In the genomic region with DNA sequence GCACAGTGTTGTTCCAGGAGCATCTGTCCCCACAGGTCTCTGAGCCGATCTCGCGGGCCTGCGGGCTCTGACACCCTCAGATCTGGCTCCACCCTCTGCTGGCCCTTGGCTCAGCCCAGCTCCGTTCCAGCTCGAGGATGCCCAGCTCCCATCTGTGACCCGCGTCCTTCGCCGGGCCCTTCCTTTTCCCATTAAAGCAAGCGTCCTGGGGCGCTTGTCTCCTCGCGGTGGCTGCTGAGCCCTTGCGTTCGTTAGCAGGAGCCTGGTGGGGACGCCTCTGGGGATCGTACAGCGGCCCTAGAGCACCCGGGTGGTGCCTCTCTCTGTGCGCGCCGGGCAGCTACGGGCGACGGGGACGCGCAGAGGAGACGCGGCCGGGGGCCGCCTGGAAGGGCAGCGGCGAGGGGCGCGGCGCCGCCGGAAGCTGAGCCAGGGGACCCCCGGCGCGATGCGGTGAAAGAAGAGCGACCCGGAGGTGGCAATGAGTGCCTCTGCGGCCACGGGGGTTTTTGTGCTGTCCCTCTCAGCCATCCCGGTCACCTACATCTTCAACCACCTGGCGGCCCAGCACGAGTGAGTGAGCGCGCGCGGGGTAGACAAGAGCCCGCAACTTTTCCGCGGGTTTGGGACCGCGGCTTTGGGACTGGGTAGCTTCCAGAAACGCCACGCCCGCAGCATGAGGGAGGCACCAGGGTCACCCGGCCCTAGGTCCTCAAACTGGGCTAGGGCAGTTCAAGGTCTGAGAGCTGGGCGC, we compare ENCODE assay signal across 8 mouse cellular contexts. TPM values are rescaled to one million over a fixed set of nuclear protein-coding genes. Genes with fewer than 3 reads are reported as not detected.
DNase-seq lines count a peak whose midpoint lies in the region; ATAC-seq and TF ChIP-seq lines count a peak whose summit lies in the region.

A gene (plus strand): TSS at position 34 of the 754 bp plus-strand sequence.

- peak within 1 kb of the TSS; percentile 12 to 43; a peak in 2 of 4 replicates for H3K4me3 ChIP-seq in MEL (ENCODE audit: control insufficient read depth in 1 of 2, insufficient read depth in 1 of 2, low read depth in 2 of 2, low read length in 2 of 2)
- peak within 1 kb of the TSS; percentile 68 for H3K4me3 ChIP-seq in embryonic facial prominence, embryonic 13.5 days
- H3K4me3 ChIP-seq in heart, postnatal 0 days (ENCODE audit: low read depth, low read length), result peak within 1 kb of the TSS; percentile 70

- H3K27ac ChIP-seq in MEL (ENCODE audit: control insufficient read depth, low read depth, low read length), result no peak within 1 kb of the TSS
- H3K27ac ChIP-seq in embryonic facial prominence, embryonic 13.5 days, result no peak within 1 kb of the TSS
- H3K27ac ChIP-seq in heart, postnatal 0 days (ENCODE audit: low read depth), result peak within 1 kb of the TSS; percentile 50

- TF ChIP-seq POLR2A in MEL (IDR thresholded peaks at IDR 0.05; ENCODE audit: control insufficient read depth in 1 of 2, insufficient read depth in 1 of 2, low read depth in 1 of 2, low read length in 2 of 2, poor library complexity in 1 of 2), result no peak

- no peak for ATAC-seq in CD4-positive, CD25-positive, alpha-beta regulatory T cell, adult 4 months
- ATAC-seq in embryonic facial prominence, embryonic 13.5 days (ENCODE audit: insufficient number of reproducible peaks, insufficient read depth, low FRiP score, low TSS enrichment, low read depth), result no peak
- ATAC-seq in heart, postnatal 0 days (ENCODE audit: insufficient read depth, low read depth), result peak; percentile 63

- H3K36me3 ChIP-seq in MEL (ENCODE audit: control insufficient read depth in 1 of 2, insufficient read depth in 2 of 2, low read length in 2 of 2), result no peaks in the 10 kb centered on the region; a peak in 1 of 4 replicates
- no peaks in the 10 kb centered on the region for H3K36me3 ChIP-seq in embryonic facial prominence, embryonic 13.5 days
- no peaks in the 10 kb centered on the region for H3K36me3 ChIP-seq in heart, postnatal 0 days (replicated peaks; ENCODE audit: control insufficient read depth, insufficient read depth, low read length)

- TF ChIP-seq EP300 in MEL (IDR thresholded peaks at IDR 0.05; ENCODE audit: low read depth in 1 of 2, low read length in 2 of 2), result no peak
- TF ChIP-seq EP300 in heart, postnatal 0 days (IDR thresholded peaks at IDR 0.05; ENCODE audit: low read depth), result no peak

- H3K9ac ChIP-seq in MEL (ENCODE audit: control insufficient read depth, low read depth, low read length, poor library complexity, severe bottlenecking), result peak within 1 kb of the TSS; percentile 20
- H3K9ac ChIP-seq in embryonic facial prominence, embryonic 13.5 days, result peak within 1 kb of the TSS; percentile 68
- peak within 1 kb of the TSS; percentile 75 for H3K9ac ChIP-seq in heart, postnatal 0 days (replicated peaks; ENCODE audit: low read depth, low read length)

- TF ChIP-seq CTCF in MEL (IDR thresholded peaks at IDR 0.05 in 2 of 3, conservative IDR thresholded peaks at IDR 0.05 in 1 of 3; ENCODE audit: control insufficient read depth in 1 of 3, insufficient read depth in 1 of 3, low read depth in 2 of 3, low read length in 3 of 3, poor library complexity in 1 of 3, severe bottlenecking in 1 of 3), result no peak
- no peak for TF ChIP-seq CTCF in heart, postnatal 0 days (IDR thresholded peaks at IDR 0.05; ENCODE audit: low read depth)

- peak; percentile 48 for DNase-seq in CD4-positive, CD25-positive, alpha-beta regulatory T cell, adult 2 months (ENCODE audit: low read depth, low spot score)
- DNase-seq in MEL (ENCODE audit: low read depth, low spot score), result no peak
- DNase-seq in heart, postnatal 0 days (ENCODE audit: low spot score), result peak; percentile 39
- DNase-seq in layer of hippocampus, postnatal 14 days (ENCODE audit: low spot score in 2 of 2), result no peak
- peak; percentile 68 for DNase-seq in lung, postnatal 36 days
- DNase-seq in right cerebral cortex, postnatal 25 days, result peak; percentile 39

- no peaks in the 10 kb centered on the region for H3K79me2 ChIP-seq in MEL (ENCODE audit: control insufficient read depth, insufficient read depth, low read length, poor library complexity)

- H3K27me3 ChIP-seq in MEL (ENCODE audit: control insufficient read depth in 1 of 2, insufficient read depth in 2 of 2, low read length in 2 of 2), result no peaks in the 10 kb centered on the region
- peaks cover 64% of the 10 kb centered on the region for H3K27me3 ChIP-seq in embryonic facial prominence, embryonic 13.5 days
- no peaks in the 10 kb centered on the region for H3K27me3 ChIP-seq in heart, postnatal 0 days (ENCODE audit: control insufficient read depth, insufficient read depth, low read length)

- peaks cover 0 to 17% of the 10 kb centered on the region in 2 experiments; a peak in 3 of 4 replicates for H3K4me1 ChIP-seq in MEL (ENCODE audit: control insufficient read depth in 1 of 2, insufficient read depth in 2 of 2, low read length in 2 of 2)
- H3K4me1 ChIP-seq in embryonic facial prominence, embryonic 13.5 days, result peaks cover 11% of the 10 kb centered on the region
- H3K4me1 ChIP-seq in heart, postnatal 0 days (ENCODE audit: control insufficient read depth, insufficient read depth), result peaks cover 25% of the 10 kb centered on the region

- peak within 1 kb of the TSS; percentile 96 for H3K4me2 ChIP-seq in embryonic facial prominence, embryonic 13.5 days
- peak within 1 kb of the TSS; percentile 90 for H3K4me2 ChIP-seq in heart, postnatal 0 days (ENCODE audit: low read depth, low read length)

- TF ChIP-seq RAD21 in MEL (IDR thresholded peaks at IDR 0.05; ENCODE audit: low read depth, low read length), result no peak

- WGBS in embryonic facial prominence, embryonic 13.5 days, result under 1% methylated on average over 64 of the region's 64 CpGs
- WGBS in heart, postnatal 0 days, result under 1% methylated on average over 58 of the region's 64 CpGs

- H3K9me3 ChIP-seq in MEL (replicated peaks; ENCODE audit: insufficient read depth, low read length), result no peaks in the 10 kb centered on the region
- H3K9me3 ChIP-seq in embryonic facial prominence, embryonic 13.5 days, result no peaks in the 10 kb centered on the region
- no peaks in the 10 kb centered on the region for H3K9me3 ChIP-seq in heart, postnatal 0 days (replicated peaks; ENCODE audit: control insufficient read depth, low read length)

TF ChIP-seq in MEL, 35 proteins besides CTCF, POLR2A, EP300 and RAD21:
- no peak for TF ChIP-seq USF2 (IDR thresholded peaks at IDR 0.05; ENCODE audit: borderline replicate concordance in 1 of 2, insufficient read depth in 1 of 2, low read depth in 1 of 2, low read length in 2 of 2)
- TF ChIP-seq CHD1 (IDR thresholded peaks at IDR 0.05; ENCODE audit: low read depth, low read length), result no peak
- TF ChIP-seq MEF2A (IDR thresholded peaks at IDR 0.05; ENCODE audit: extremely low read depth, insufficient replicate concordance, low read depth, low read length, poor library complexity, severe bottlenecking), result no peak
- no peak for TF ChIP-seq POLR2AphosphoS2 (IDR thresholded peaks at IDR 0.05; ENCODE audit: low read length)
- TF ChIP-seq MYC (IDR thresholded peaks at IDR 0.05; ENCODE audit: low read depth, low read length), result no peak
- no peak for TF ChIP-seq NELFE (IDR thresholded peaks at IDR 0.05; ENCODE audit: low read depth, low read length)

RNA-seq across cellular contexts. Expression of the gene that starts here (rescaled TPM):
- polyA plus RNA-seq in CD4-positive, CD25-positive, alpha-beta regulatory T cell, adult 4 months (2017; shearing (Covaris generic)), result 1 to 10 TPM; 8.6 to 8.8 TPM
- total RNA-seq in MEL (2012; rRNA removed), result 0.35 and 0.39 TPM in 2 replicates
- 1 to 10 TPM in 1 of 2 experiments, not detected in 1; 8.6 TPM for polyA plus RNA-seq in MEL (2012; ENCODE audit: insufficient read depth in 1 of 2, insufficient read length in 2 of 2, low read depth in 1 of 2, low replicate concordance in 2 of 2, missing spikeins in 1 of 2)
- polyA plus RNA-seq in embryonic facial prominence, embryonic 13.5 days (2015; fragmentation: Nextera tagmentation; extraction: Ambion mirVana), result 11.3 and 12.4 TPM in 2 replicates
- total RNA-seq in heart, postnatal 0 days (2014; rRNA removed; ENCODE audit: low replicate concordance), result 52.3 and 69.2 TPM in 2 replicates
- 11.7 and 15.3 TPM in 2 replicates for polyA plus RNA-seq in heart, postnatal 0 days (2015; fragmentation: Nextera tagmentation; extraction: Ambion mirVana)
- total RNA-seq in layer of hippocampus, postnatal 14 days (2021), result 10 to 100 TPM; 15.8 to 22.9 TPM

Comparison
In these comparisons a context has a peak if more than half of its experiments do, and no peak if none do; other contexts are left out.
1. RNA of the gene that starts here (total RNA-seq): 52.3 to 69.2 TPM in heart, postnatal 0 days and 15.8 to 22.9 TPM in layer of hippocampus, postnatal 14 days; 0.35 to 0.39 TPM in MEL; every median in the first group is over 10 times any median in the second.
2. DNase-seq: peak in CD4-positive, CD25-positive, alpha-beta regulatory T cell, adult 2 months (single experiment), heart, postnatal 0 days (single experiment), lung, postnatal 36 days (single experiment) and right cerebral cortex, postnatal 25 days (single experiment); none in MEL (single experiment) and layer of hippocampus, postnatal 14 days (0 of 2).
3. H3K9ac ChIP-seq: peak in every context shown above with its lines; median percentile 75 in heart, postnatal 0 days; 68 in embryonic facial prominence, embryonic 13.5 days; 20 in MEL.
4. Peak in every context shown above with its lines, with median percentiles within 50 percentile points of each other: H3K4me3 ChIP-seq.